Mouse (Mus musculus) heart, adult 11 months (tissue): ENCODE results near the gene Rhox2c.
"Not testable (repeated sequence)": the region's sequence is repeated elsewhere in the genome, so short reads cannot be mapped to it uniquely, and the experiment has no call there.

Experiments used
- DNase-seq: peaks from one replicate; pipeline ENCODE4 v3.0.0; 2022

Gene Rhox2c

DNA sequence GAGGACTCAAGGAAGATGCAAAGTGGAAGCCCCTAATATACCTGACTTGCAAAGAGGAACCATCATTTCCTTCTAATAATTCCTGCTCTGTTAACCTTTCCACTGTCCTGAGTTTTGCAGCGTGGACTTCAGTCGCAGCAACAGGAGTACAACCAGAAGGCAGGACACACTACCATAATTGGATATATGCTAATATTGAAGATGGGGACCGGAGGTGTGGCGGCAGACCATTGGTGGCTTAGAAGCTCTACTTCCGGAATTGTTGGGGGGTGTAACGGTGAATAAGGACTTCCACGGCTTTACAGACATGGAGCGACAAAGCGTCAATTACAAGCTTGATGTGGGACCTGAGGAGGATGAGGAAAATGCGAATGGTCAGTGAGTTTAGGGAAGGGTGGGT, at the start of gene Rhox2c:
Gene Rhox2c (plus strand): TSS at position 301 of the 400 bp plus-strand sequence.
- not testable (repeated sequence) for DNase-seq

DNA sequence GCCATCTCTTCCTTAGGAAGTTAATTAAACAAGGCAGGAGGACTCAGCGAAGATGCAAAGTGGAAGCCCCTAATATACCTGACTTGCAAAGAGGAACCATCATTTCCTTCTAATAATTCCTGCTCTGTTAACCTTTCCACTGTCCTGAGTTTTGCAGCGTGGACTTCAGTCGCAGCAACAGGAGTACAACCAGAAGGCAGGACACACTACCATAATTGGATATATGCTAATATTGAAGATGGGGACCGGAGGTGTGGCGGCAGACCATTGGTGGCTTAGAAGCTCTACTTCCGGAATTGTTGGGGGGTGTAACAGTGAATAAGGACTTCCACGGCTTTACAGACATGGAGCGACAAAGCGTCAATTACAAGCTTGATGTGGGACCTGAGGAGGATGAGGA, 41.7 kb upstream of the Rhox2c start, which contains the start of gene Rhox2b:
Gene Rhox2b (plus strand): TSS at position 301 of the 400 bp plus-strand sequence.
- not testable (repeated sequence) for DNase-seq

GRCm38 (mm10) chrX:37432194-37432593, 21.3 kb upstream of the Rhox2c start, which contains the start of gene Rhox4b:
Rhox4b (plus strand) TSS chrX:37432494.
- DNase-seq: not testable (repeated sequence)

- DNase-seq: not testable (repeated sequence)
Measured at GRCm38 (mm10) chrX:37458285-37458684, 4.8 kb downstream of the Rhox2c start, which contains the start of gene Rhox3c. Rhox3c (plus strand) TSS chrX:37458585.

- DNase-seq: not testable (repeated sequence)
Measured at GRCm38 (mm10) chrX:37480037-37480436, 26.6 kb downstream of the Rhox2c start, which contains the start of gene Rhox4c. Rhox4c (plus strand) TSS chrX:37480337.

GRCm38 (mm10) chrX:37514059-37514458, 60.6 kb downstream of the Rhox2c start, which contains the start of gene Rhox4d:
Rhox4d (plus strand) TSS chrX:37514359.
- not testable (repeated sequence) for DNase-seq
